Mouse (Mus musculus) left cerebral cortex, adult 2 months (tissue): ENCODE data around the gene Pnkd. TPM values are rescaled to one million over a fixed set of nuclear protein-coding genes. Genes with fewer than 3 reads are reported as not detected.

ENCODE experiments used
- DNase-seq, 2 experiments: peaks; one replicate each; pipeline ENCODE4 v3.0.0; 2021 to 2022; ENCODE audit warnings: low spot score in 2 of 2, mixed read lengths in 1 of 2; ENCODE audit errors: extremely low spot score in 1 of 2
- H3K27ac ChIP-seq: fragments of 200-600 bp; 2 replicates; pipeline ENCODE4 v1.8.1; 2022
- H3K4me3 ChIP-seq: fragments of 200-600 bp; 2 replicates; pipeline ENCODE4 v1.8.1; 2022
- CTCF ChIP-seq: fragments of 200-600 bp; IDR thresholded peaks from 2 replicates; pipeline ENCODE4 v1.8.1; 2022; ENCODE audit warnings: antibody characterized with exemption, mild to moderate bottlenecking, moderate library complexity
- intact Hi-C: fragments of 180-260 bp; cut with DNase I; formaldehyde crosslinking; loops from one replicate; pipeline ENCODE4 v1.15.1; 2025
- total RNA-seq, 2 experiments: library from RNA; stranded (reverse); gene quantifications; 2 replicates each; pipeline ENCODE4 v1.2.3; 2021

Gene Pnkd
- total RNA-seq, 2 experiments from 2014 or later = 155 to 164 TPM

GRCm38 (mm10) chr1:74289740-74290139 is 5.0 kb downstream of the Pnkd start:
- intact Hi-C loops = loop anchor here (5.0 kb wide), 2 partner anchors 73 to 163 kb away; partner anchors contain the start of gene Catip
- Histone ChIP-seq H3K4me3 (no peak overlapping the region), H3K27ac (no peak overlapping the region)
- DNase-seq = no peak
- TF ChIP-seq CTCF = no peak

- no peak for DNase-seq
- Histone ChIP-seq H3K4me3 (no peak overlapping the region), H3K27ac (peak overlapping the region; percentile 3; the same call in 1 of the 2 replicates)
- intact Hi-C loops = no loop called here
- no peak for TF ChIP-seq CTCF
These were observed 5.4 kb downstream of the Pnkd start for GRCm38 (mm10) chr1:74290141-74290540.

GRCm38 (mm10) chr1:74292331-74293020 is 7.7 kb downstream of the Pnkd start:
- Histone ChIP-seq H3K4me3 (no peak overlapping the region), H3K27ac (peak overlapping the region; percentile 44)
- no peak for TF ChIP-seq CTCF
- no peak for DNase-seq
- intact Hi-C loops = no loop called here

DNA sequence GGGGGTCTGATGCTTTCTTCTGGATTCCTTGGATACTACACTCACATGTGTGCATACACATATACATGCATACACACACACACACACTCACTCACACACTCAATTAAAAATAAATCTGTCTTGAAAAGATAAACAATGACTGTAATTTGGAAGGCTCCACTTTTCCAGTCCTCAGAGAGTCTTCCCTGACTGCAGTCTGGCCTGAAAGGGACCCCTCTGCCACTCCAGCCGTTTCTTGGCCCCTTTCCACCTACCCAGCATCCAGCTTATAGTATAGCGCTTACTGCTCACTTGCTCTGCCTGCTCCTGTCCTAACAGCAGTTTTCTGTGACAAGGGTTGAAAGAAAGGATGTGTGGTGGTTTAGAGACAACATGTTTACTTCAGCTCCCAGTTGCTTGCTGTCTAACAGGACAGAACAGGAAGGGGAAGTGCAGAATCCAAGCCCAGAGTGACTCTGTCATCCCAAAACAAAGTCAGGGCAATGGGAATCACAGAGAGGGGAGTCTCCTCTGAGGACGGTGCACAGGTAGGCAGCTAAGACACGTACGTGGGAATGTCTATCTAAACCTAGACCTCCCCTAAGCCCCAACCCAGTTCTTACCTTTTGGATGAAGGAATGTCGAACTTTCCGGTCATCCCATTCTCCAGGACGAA is 8.7 kb downstream of the Pnkd start:
- peak overlapping the region; percentile 63 for H3K27ac ChIP-seq
- intact Hi-C loops = no loop called here
- no peak for TF ChIP-seq CTCF
- H3K4me3 ChIP-seq = no peak overlapping the region
- DNase-seq = no peak

- Histone ChIP-seq H3K4me3 (no peak overlapping the region), H3K27ac (peak overlapping the region; percentile 63)
- intact Hi-C loops = no loop called here
- no peak for DNase-seq
- no peak for TF ChIP-seq CTCF
These were observed 9.4 kb downstream of the Pnkd start for GRCm38 (mm10) chr1:74294090-74294643.

DNA sequence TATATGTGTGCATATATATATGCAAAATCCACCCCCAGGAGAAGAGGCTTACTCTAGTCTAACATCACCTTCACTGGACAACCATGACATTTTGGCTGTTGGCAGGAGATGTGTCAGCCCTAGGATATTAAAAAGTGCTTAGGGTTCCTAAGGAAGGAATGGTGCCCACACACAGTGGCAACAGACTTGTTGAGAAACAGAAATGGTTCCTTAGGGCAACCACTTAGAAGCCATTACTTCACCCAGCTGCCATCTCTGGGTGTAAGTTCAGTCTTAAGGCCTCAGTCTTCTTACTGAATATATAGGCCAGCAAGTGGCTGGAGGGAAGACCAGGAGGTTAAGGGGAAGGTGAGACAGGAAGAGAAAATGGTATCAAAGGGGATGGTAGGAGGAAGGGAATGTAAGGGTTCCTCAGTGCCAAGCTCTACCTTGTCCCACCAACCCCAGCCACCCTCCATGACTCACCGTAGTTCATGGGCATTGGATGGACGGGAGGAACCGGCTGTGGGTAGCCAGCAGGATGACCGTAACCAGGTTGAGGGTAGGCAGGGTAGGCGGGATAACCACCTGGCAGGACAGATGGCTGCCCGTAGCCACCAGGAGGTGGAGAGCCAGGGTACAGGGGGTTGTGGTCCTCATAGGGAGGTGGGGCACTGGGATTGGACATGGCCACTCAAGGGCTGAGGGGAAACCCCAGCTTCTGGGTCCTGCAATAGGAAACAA is 10.2 kb downstream of the Pnkd start:
- intact Hi-C loops = no loop called here
- no peak for TF ChIP-seq CTCF
- Histone ChIP-seq H3K27ac (peak overlapping the region; percentile 92), H3K4me3 (no peak overlapping the region)
- DNase-seq = no peak

DNA sequence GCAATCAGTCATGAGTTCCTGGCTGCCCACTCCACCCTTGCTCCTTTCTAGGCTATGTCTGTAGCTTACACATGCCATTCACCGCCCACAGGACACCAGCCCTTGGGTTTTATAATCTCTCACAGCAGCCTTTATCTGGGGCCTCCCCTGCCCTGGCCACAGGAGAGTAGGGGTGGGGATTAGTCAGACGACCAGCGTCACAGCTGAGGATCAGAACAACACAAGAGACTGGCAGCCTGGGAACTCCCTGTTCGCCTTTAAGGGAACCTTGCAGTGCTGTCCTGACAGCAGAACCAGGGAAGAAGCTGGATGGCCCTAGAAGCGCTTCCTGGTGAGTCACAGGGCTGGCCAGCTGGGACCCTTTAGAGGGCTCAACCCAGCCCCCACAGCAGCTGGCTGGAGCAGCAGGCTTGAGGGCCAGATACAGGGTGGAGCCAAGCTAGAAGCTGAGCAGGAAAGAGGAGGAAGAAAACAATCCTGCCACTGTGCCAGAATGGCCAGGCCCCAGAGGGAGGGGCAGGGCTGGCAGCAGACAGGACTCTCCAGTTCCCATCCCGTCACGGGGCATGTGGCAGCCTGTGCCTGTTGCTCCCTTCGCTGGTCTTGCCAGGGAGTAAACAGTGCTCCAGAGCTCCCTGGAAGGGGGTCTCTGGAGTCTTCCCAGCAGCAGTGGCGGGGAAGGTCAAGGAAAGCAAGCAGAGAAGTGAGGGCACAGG is 10.9 kb downstream of the Pnkd start:
- H3K4me3 ChIP-seq = peak overlapping the region; percentile 22
- TF ChIP-seq CTCF = no peak
- intact Hi-C loops = no loop called here

GRCm38 (mm10) chr1:74296477-74296876 is 11.7 kb downstream of the Pnkd start:
- DNase-seq = no peak
- Histone ChIP-seq H3K27ac (peak overlapping the region; percentile 92), H3K4me3 (peak overlapping the region; percentile 22; the same call in 1 of the 2 replicates)
- TF ChIP-seq CTCF = no peak
- intact Hi-C loops = no loop called here

More for the DNA sequence above, 10.9 kb downstream of the Pnkd start:
- peak overlapping the region; percentile 92 for H3K27ac ChIP-seq
- DNase-seq = peak; percentile 77 to 84

GRCm38 (mm10) chr1:74297269-74297668 is 12.5 kb downstream of the Pnkd start:
- Histone ChIP-seq H3K27ac (peak overlapping the region; percentile 92), H3K4me3 (no peak overlapping the region)
- no peak for TF ChIP-seq CTCF
- intact Hi-C loops = no loop called here
- DNase-seq = no peak

DNA sequence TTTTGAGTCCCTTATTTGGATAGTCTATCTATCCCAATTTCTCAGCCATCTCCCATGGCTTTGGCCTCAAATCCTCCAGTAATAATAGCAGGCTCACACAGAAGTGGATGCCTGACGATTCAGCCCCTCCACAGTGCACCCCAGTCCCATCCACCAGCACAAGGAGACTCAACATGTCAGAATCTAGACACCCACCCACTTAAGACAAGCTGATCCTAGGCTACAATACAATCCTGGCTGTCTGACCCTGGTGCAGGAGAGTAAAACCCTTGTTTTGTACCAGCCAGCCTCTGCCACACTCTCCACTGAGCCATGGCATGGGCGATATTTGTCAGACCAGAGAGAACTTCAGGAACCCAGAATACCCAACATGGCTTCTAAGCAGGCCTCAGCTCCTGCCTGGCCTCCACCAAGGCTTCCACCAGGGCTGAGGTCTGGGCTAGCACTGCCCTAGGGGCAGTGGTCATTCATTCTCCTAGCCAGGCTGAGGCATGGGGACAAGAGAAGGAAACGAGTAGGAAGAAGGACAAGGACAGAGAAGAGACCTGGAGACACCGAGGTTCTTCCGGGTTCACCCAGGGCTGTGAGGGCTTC is 13.5 kb downstream of the Pnkd start:
- no peak for DNase-seq
- H3K4me3 ChIP-seq = no peak overlapping the region
- peak overlapping the region; percentile 92 for H3K27ac ChIP-seq
- TF ChIP-seq CTCF = no peak
- intact Hi-C loops = no loop called here

GRCm38 (mm10) chr1:74298996-74299395 is 14.3 kb downstream of the Pnkd start:
- Histone ChIP-seq H3K27ac (peak overlapping the region; percentile 92; the same call in 1 of the 2 replicates), H3K4me3 (no peak overlapping the region)
- intact Hi-C loops = no loop called here
- no peak for TF ChIP-seq CTCF
- DNase-seq = no peak
